Comparison of ENCODE assay signal across 32 mouse cellular contexts in the genomic region with DNA sequence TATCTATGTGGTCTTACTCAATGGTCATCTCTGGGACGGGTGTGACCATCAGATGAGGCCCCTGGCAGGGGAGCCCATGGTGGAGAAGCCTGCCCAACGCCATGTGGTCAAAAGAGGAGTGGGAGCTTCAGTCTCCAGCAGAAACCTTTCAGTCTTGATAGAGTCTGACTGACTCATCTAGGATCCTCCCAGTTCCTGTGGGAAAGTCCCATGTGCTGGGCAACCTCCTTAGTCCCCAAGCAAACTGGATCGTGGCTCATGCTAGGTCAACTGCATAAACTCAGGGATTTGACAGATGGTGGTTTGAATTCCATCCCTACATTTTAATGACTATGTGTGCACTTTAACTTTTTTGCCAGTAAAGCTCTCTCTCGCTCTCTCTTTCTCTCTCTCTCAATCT. TPM values are rescaled to one million over a fixed set of nuclear protein-coding genes. Genes with fewer than 3 reads are reported as not detected.
DNase-seq lines count a peak whose midpoint lies in the region; ATAC-seq and TF ChIP-seq lines count a peak whose summit lies in the region.
"Had no signal": no experiment of that assay in that cellular context is flagged by ENCODE, and none has a peak within 500 bp of the region (broad histone marks: within the 10 kb centered on the region; RNA-seq: fewer than 3 reads in every experiment).

No protein-coding gene starts in this region.

- no peak for ATAC-seq in midbrain, embryonic 11.5 days (ENCODE audit: low FRiP score)
- no peak for ATAC-seq in midbrain, embryonic 15.5 days (replicated peaks)
- ATAC-seq: CD4-positive, CD25-positive, alpha-beta regulatory T cell, adult 4 months; forebrain, embryonic 14.5 days; intestine, postnatal 0 days; lung, postnatal 0 days; midbrain, embryonic 13.5 days; Patski had no signal

- no peaks in the 10 kb centered on the region for H3K9me3 ChIP-seq in midbrain, embryonic 11.5 days (ENCODE audit: control insufficient read depth, low read length)
- H3K9me3 ChIP-seq in midbrain, embryonic 15.5 days, result no peaks in the 10 kb centered on the region
- no peaks in the 10 kb centered on the region for H3K9me3 ChIP-seq in CH12.LX (replicated peaks; ENCODE audit: low read length)
- H3K9me3 ChIP-seq: embryonic facial prominence, embryonic 13.5 days; limb, embryonic 13.5 days; liver, embryonic 13.5 days; megakaryocyte, embryonic 14.5 days; midbrain, embryonic 13.5 days; neural tube, embryonic 15.5 days had no signal

- TF ChIP-seq POLR2A in CH12.LX (IDR thresholded peaks at IDR 0.05; ENCODE audit: low read depth, low read length) (no peak), myocyte (IDR thresholded peaks at IDR 0.05; ENCODE audit: insufficient read length, low read depth) (no peak)
- no peak for TF ChIP-seq POLR2A in embryonic fibroblast, embryonic 13.5 days (IDR thresholded peaks at IDR 0.05; ENCODE audit: low read depth, low read length)

- H3ac ChIP-seq in myocyte (ENCODE audit: control insufficient read depth, insufficient read length), result no peak overlapping the region

- dilution Hi-C loops in CH12.LX (cut with MboI; ENCODE audit: extremely low pct_ligation_motif_present, extremely low pct_unique_long_range_greater_than_20kb, low sequenced_read_pairs), result no loop called here

- H3K79me2 ChIP-seq in CH12.LX (replicated peaks; ENCODE audit: control insufficient read depth, extremely low read depth, insufficient read depth, poor library complexity, severe bottlenecking) (no peaks in the 10 kb centered on the region), myocyte (ENCODE audit: control insufficient read depth, insufficient read depth) (no peaks in the 10 kb centered on the region)

- no peaks in the 10 kb centered on the region for H3K27me3 ChIP-seq in midbrain, embryonic 11.5 days (ENCODE audit: control insufficient read depth, insufficient read depth, low read length)
- H3K27me3 ChIP-seq in midbrain, embryonic 15.5 days (replicated peaks), result no peaks in the 10 kb centered on the region
- H3K27me3 ChIP-seq in CH12.LX (replicated peaks) (no peaks in the 10 kb centered on the region), myocyte (ENCODE audit: control insufficient read depth, insufficient read depth, insufficient read length) (no peaks in the 10 kb centered on the region)
- H3K27me3 ChIP-seq: embryonic facial prominence, embryonic 13.5 days; limb, embryonic 13.5 days; liver, embryonic 13.5 days; midbrain, embryonic 13.5 days; neural tube, embryonic 15.5 days; Patski had no signal

- H3K27ac ChIP-seq in midbrain, embryonic 11.5 days (ENCODE audit: low read depth, low read length), result no peak overlapping the region
- H3K27ac ChIP-seq in midbrain, embryonic 15.5 days, result no peak overlapping the region
- no peak overlapping the region for H3K27ac ChIP-seq in CH12.LX (ENCODE audit: insufficient read depth, low read depth)
- peak overlapping the region; percentile 94 for H3K27ac ChIP-seq in embryonic fibroblast, embryonic 13.5 days (ENCODE audit: insufficient read depth, low read length)
- H3K27ac ChIP-seq: left cerebral cortex, adult 2 months; liver, embryonic 13.5 days; midbrain, embryonic 13.5 days; neural tube, embryonic 15.5 days had no signal

- no peaks in the 10 kb centered on the region for H3K4me1 ChIP-seq in midbrain, embryonic 11.5 days (ENCODE audit: control insufficient read depth, insufficient read depth, low read length)
- no peaks in the 10 kb centered on the region; the same call in 1 of the 2 replicates for H3K4me1 ChIP-seq in midbrain, embryonic 15.5 days
- H3K4me1 ChIP-seq in CH12.LX (ENCODE audit: control insufficient read depth in 1 of 2, insufficient read depth in 2 of 2), result peaks cover 0 to 23% of the 10 kb centered on the region in 2 experiments; a peak in 2 of 4 replicates
- H3K4me1 ChIP-seq in embryonic fibroblast, embryonic 13.5 days (ENCODE audit: control insufficient read depth, insufficient read depth, low read length), result peaks cover 36% of the 10 kb centered on the region
- H3K4me1 ChIP-seq: liver, embryonic 13.5 days had no signal

- no peak overlapping the region for H3K4me3 ChIP-seq in midbrain, embryonic 11.5 days (ENCODE audit: low read depth, low read length)
- no peak overlapping the region for H3K4me3 ChIP-seq in midbrain, embryonic 15.5 days
- no peak overlapping the region for H3K4me3 ChIP-seq in CH12.LX (replicated peaks in 1 of 3; ENCODE audit: low read depth in 2 of 3, low read length in 2 of 3, poor library complexity in 1 of 3)
- H3K4me3 ChIP-seq in embryonic fibroblast, embryonic 13.5 days (ENCODE audit: insufficient read depth, low read length), result no peak overlapping the region
- H3K4me3 ChIP-seq in myocyte, result no peak overlapping the region
- H3K4me3 ChIP-seq: embryonic facial prominence, embryonic 13.5 days; left cerebral cortex, adult 2 months; limb, embryonic 13.5 days; liver, embryonic 13.5 days; megakaryocyte, embryonic 14.5 days; midbrain, embryonic 13.5 days; neural tube, embryonic 15.5 days had no signal

- 80% methylated on average over 4 of the region's 4 CpGs for WGBS in midbrain, embryonic 11.5 days
- WGBS in midbrain, embryonic 15.5 days, result 81% methylated on average over 4 of the region's 4 CpGs

- no peak overlapping the region for H3K9ac ChIP-seq in midbrain, embryonic 11.5 days (ENCODE audit: low read length)
- H3K9ac ChIP-seq in midbrain, embryonic 15.5 days, result no peak overlapping the region
- H3K9ac ChIP-seq in CH12.LX (ENCODE audit: insufficient read depth, low read depth), result no peak overlapping the region
- H3K9ac ChIP-seq: embryonic facial prominence, embryonic 13.5 days; limb, embryonic 13.5 days; liver, embryonic 13.5 days; midbrain, embryonic 13.5 days; neural tube, embryonic 15.5 days had no signal

- no peak for TF ChIP-seq EP300 in CH12.LX (IDR thresholded peaks at IDR 0.05; ENCODE audit: low read length)

- in situ Hi-C loops in CH12.LX (cut with MboI; ENCODE audit: low pct_ligation_motif_present, low pct_unique_long_range_greater_than_20kb, low sequenced_read_pairs), result no loop called here

- H3K4me2 ChIP-seq in midbrain, embryonic 11.5 days, result no peak overlapping the region
- no peak overlapping the region for H3K4me2 ChIP-seq in midbrain, embryonic 15.5 days
- H3K4me2 ChIP-seq in CH12.LX (ENCODE audit: insufficient read depth, low read depth, poor library complexity, severe bottlenecking) (no peak overlapping the region), myocyte (ENCODE audit: low read depth) (peak overlapping the region; percentile 70)
- H3K4me2 ChIP-seq: embryonic facial prominence, embryonic 13.5 days; limb, embryonic 13.5 days; liver, embryonic 13.5 days; midbrain, embryonic 13.5 days; neural tube, embryonic 15.5 days had no signal

- peak; percentile 23 for DNase-seq in midbrain, embryonic 11.5 days (ENCODE audit: low spot score, missing footprints)
- no peak for DNase-seq in CH12.LX (ENCODE audit: extremely low read depth)
- no peak for DNase-seq in thymus, postnatal 4 days
- no peak for DNase-seq in thymus, postnatal 25 days
- no peak for DNase-seq in left cerebral cortex, adult 18-20 months (ENCODE audit: low spot score in 2 of 2)
- DNase-seq: adrenal gland, postnatal 10 days; cerebellum, adult 11-12 months; cerebellum, adult 9-11 months; embryo, embryonic 11 days; gastrocnemius, postnatal 14 days; kidney, adult 9 months; kidney, postnatal 25 days; liver, embryonic 13.5 days; lung, adult 18-20 months; lung, postnatal 4 days; right cerebral cortex, adult 18-20 months; spleen, adult 18-20 months; thymus, adult 18-20 months had no signal

- TF ChIP-seq RAD21 in CH12.LX (IDR thresholded peaks at IDR 0.05; ENCODE audit: low read depth, low read length), result no peak

- H3K36me3 ChIP-seq in midbrain, embryonic 11.5 days (ENCODE audit: control insufficient read depth, insufficient read depth, low read length), result no peaks in the 10 kb centered on the region
- no peaks in the 10 kb centered on the region for H3K36me3 ChIP-seq in midbrain, embryonic 15.5 days (replicated peaks)
- H3K36me3 ChIP-seq in CH12.LX (replicated peaks in 1 of 2; ENCODE audit: control insufficient read depth in 1 of 2, insufficient read depth in 1 of 2, low read length in 1 of 2) (no peaks in the 10 kb centered on the region), myocyte (ENCODE audit: control insufficient read depth, insufficient read depth) (no peaks in the 10 kb centered on the region)
- H3K36me3 ChIP-seq: embryonic facial prominence, embryonic 13.5 days; limb, embryonic 13.5 days; liver, embryonic 13.5 days; midbrain, embryonic 13.5 days; neural tube, embryonic 15.5 days had no signal

- no peak for TF ChIP-seq CTCF in CH12.LX (conservative IDR thresholded peaks at IDR 0.05 in 1 of 2, IDR thresholded peaks at IDR 0.05 in 1 of 2; ENCODE audit: low read depth in 2 of 2, low read length in 2 of 2)
- TF ChIP-seq CTCF in embryonic fibroblast, embryonic 13.5 days (IDR thresholded peaks at IDR 0.05; ENCODE audit: borderline replicate concordance, insufficient read depth, low read length), result no peak

TF ChIP-seq in CH12.LX, 34 proteins besides CTCF, POLR2A, EP300 and RAD21:
- TF ChIP-seq MYC (IDR thresholded peaks at IDR 0.05; ENCODE audit: low read depth, low read length), result no peak
- TF ChIP-seq SMC3 (IDR thresholded peaks at IDR 0.05; ENCODE audit: low read depth, low read length), result no peak
- TF ChIP-seq ELF1 (IDR thresholded peaks at IDR 0.05; ENCODE audit: low read depth, low read length), result no peak
- TF ChIP-seq IRF4 (IDR thresholded peaks at IDR 0.05; ENCODE audit: low read depth, low read length), result 0 out of 2 replicates have a peak, but pooled peaks have one; percentile 8

TF ChIP-seq in myocyte, 11 proteins besides CTCF, POLR2A, EP300 and RAD21:
- TF ChIP-seq MYOD1 (IDR thresholded peaks at IDR 0.05; ENCODE audit: control insufficient read depth in 1 of 3, insufficient read length in 2 of 3, low read depth in 2 of 3), result no peak
- TF ChIP-seq REST (IDR thresholded peaks at IDR 0.05; ENCODE audit: insufficient read depth, insufficient read length), result no peak

RNA-seq across cellular contexts. Expression of a gene that starts 55.4 kb away (rescaled TPM):
- polyA plus RNA-seq in midbrain, embryonic 11.5 days (2014; fragmentation: Nextera tagmentation; extraction: Ambion mirVana), result 298 and 333 TPM in 2 replicates
- 146 and 151 TPM in 2 replicates for polyA plus RNA-seq in midbrain, embryonic 15.5 days (2015; fragmentation: Nextera tagmentation; extraction: Ambion mirVana)
- 34.6 and 34.9 TPM in 2 replicates for total RNA-seq in CH12.LX (2012; rRNA removed)
- total RNA-seq in CH12.LX (2014; rRNA removed), result 63.1 and 67.2 TPM in 2 replicates
- polyA plus RNA-seq in CH12.LX (2012; ENCODE audit: insufficient read length, low read depth), result 178 and 213 TPM in 2 replicates
- 2,470 and 3,105 TPM in 2 replicates for polyA plus RNA-seq in embryonic fibroblast, embryonic 13.5 days (2011; ENCODE audit: insufficient read length, low read depth, missing spikeins)
- polyA plus RNA-seq in myocyte (2012; fragmentation: generic; extraction: Trizol), result 1,921 TPM
- 100 to 1,000 TPM; 234 to 249 TPM for total RNA-seq in left cerebral cortex, adult 18-20 months (2021)
